Mouse (Mus musculus) brain, embryonic 14.5 days (tissue): ENCODE measurements around the gene Pnkp.

ENCODE experiments used
- CTCF ChIP-seq: fragments of 200-500 bp; IDR thresholded peaks from 2 replicates; pipeline ENCODE4 v1.5.1; 2012; ENCODE audit warnings: inconsistent platforms, mild to moderate bottlenecking, moderate library complexity, borderline replicate concordance; ENCODE audit not compliant: insufficient read depth, insufficient read length; ENCODE audit errors: extremely low read depth
- POLR2A ChIP-seq: fragments of 200-500 bp; IDR thresholded peaks from 2 replicates; pipeline ENCODE4 v1.6.1; 2012; ENCODE audit warnings: mild to moderate bottlenecking, inconsistent platforms, borderline replicate concordance; ENCODE audit not compliant: poor library complexity, insufficient read depth, insufficient read length, severe bottlenecking; ENCODE audit errors: extremely low read depth

GRCm38 (mm10) chr7:44824872-44825271 is 32.1 kb upstream of the Pnkp start:
- TF ChIP-seq CTCF (peak; percentile 84; the same call in 1 of the 2 replicates), POLR2A (no peak)
